Mouse (Mus musculus) heart, postnatal 10 days (tissue): ENCODE results near the gene Snap25. TPM values are rescaled to one million over a fixed set of nuclear protein-coding genes. Genes with fewer than 3 reads are reported as not detected.

Source experiments
- DNase-seq, 2 experiments: peaks; one replicate each; pipeline ENCODE4 v3.0.0; 2021
- intact Hi-C: fragments of 180-260 bp; cut with DNase I; formaldehyde crosslinking; loops from one replicate; pipeline ENCODE4 v1.15.1; 2025
- total RNA-seq, 2 experiments: library from RNA; stranded (reverse); gene quantifications; 2 replicates each; pipeline ENCODE4 v1.2.3; 2021

Snap25 gene
- total RNA-seq, 2 experiments from 2014 or later = 0.19 TPM; not detected in 1

DNA sequence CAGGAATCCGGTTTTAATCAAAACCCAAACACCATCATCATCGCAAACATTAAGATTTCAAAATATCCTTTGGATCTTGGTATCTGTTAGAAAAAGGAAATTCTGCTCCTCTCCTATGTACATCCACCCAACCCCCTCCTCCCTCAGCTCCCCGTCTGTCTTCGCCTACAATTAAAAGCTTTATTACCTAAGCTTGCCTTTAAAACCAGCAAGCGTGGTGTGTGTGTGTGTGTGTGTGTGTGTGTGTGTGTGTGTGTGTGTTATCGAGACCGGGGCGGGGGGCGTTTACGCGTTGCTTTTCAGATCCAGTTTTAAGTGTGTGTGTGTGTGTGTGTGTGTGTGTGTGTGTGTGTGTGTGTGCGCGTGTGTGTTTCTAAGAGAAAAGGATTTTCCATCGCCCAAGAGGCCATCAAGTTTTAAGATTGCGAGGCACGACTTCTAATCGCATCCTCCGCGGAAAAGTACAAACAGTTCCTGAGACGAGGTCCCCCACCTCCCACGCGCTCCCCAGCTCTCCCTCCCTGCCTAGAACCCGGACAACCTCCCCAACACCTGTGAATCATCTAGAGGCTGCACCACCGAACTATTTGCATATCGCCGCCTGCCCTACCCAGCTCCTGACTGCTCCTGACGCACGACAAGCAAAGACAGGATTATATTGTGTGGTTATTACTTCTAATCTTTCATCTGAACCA lies 1.4 kb upstream of the Snap25 start:
- no peak for DNase-seq
- intact Hi-C loops = loop anchor here (5.0 to 10.0 kb wide), 2 partner anchors 175 to 567 kb away; partner anchors contain the start of gene AL731706.2

DNA sequence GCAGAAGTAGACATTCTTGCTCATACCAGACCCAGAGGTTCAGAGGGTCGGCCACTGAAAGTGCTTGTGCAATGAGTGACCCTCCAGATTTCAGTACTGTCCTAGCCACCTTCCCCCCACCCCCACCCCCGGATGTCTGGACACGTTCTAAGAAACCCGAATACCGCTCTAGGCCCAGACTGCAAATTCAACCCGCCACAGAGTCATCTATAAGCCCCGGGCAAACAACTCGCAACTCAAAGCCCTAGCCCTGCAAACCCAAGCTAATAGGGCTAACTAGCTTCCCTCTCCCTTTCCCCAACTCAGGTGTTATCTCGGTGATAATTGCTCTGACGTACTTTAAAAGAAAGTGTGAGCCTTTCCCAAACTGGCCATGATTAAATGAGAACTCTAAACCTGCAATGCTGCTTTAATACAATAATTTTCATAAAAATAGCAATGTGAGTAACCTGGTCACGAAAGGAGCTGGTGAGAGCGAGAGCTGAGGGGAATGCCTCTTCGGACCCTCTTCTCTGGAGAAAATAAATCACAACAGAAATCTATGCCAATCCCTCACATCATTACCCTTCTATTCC lies 725 bp upstream of the Snap25 start:
- no peak for DNase-seq
- intact Hi-C loops = loop anchor here (5.0 to 10.0 kb wide), 2 partner anchors 175 to 568 kb away; partner anchors contain the start of gene AL731706.2

DNA sequence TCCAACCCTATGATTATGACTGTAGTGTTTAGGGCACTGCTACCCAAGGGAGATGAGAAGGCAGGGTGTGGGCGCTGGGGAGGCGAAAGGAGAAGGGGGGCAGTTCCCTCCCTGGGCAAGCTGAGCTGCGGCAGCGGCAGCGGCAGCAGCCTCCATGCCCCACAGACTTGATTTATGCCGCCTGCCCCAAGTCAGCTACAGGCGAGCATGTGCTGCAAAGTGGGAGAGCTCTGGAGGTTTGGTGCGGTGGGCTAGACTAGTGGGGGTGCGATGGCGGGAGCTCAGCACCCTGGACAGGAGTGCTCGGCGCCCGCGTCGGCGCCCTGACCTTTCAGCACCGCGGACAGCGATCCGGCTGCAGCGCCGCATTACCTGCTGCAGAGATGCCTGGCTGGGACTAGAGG lies 757 bp downstream of the Snap25 start:
- intact Hi-C loops = loop anchor here (5.0 to 10.0 kb wide), 2 partner anchors 173 to 569 kb away; partner anchors contain the start of gene AL731706.2
- peak; percentile 85 to 90 for DNase-seq

GRCm38 (mm10) chr2:136715531-136715930 lies 2.3 kb downstream of the Snap25 start:
- DNase-seq = no peak
- intact Hi-C loops = loop anchor here (10.0 kb wide), 1 partner anchor 571 kb away; no protein-coding TSS in a partner anchor

DNA sequence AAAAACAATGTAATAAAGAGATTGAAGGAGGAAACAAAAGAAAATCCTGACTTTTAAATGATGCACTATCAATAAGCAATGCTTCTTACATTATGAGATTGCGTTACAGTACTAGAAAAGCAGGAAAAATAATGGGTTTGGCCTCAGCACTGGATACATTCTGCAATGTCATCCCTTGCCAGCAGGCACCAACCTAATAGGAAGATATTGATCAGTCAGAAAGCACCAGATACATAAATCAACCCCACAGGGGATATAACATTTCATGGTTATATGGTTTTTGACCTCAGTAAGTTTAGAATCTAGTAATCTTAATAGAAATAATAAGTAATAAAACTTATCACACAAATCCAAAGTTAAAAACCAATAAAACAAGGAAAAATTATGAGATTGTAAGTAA lies 3.1 kb downstream of the Snap25 start:
- no peak for DNase-seq
- intact Hi-C loops = loop anchor here (10.0 kb wide), 1 partner anchor 572 kb away; no protein-coding TSS in a partner anchor

DNA sequence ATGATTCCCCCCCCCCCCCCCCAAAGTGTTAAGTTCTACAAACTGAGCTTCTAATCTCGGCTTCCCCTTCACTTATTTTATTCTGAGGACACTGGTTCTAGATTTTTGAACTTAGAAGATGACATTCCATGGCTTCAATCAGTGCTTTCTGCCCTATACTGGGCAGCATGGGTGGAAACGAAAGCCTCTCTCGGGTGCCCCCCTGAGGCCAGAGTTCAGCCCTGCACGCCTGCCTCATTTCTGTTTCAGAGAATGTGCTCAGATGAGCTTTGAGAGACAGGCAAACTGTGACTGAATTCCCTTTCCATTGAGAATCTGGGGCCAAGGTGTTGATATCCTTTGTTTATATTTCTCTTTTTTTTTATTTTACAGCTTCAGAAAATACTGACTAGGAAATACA lies 7.0 kb downstream of the Snap25 start:
- intact Hi-C loops = loop anchor here (1.0 kb wide), 1 partner anchor 235 kb away; no protein-coding TSS in a partner anchor
- DNase-seq = peak; percentile 57 to 72

DNA sequence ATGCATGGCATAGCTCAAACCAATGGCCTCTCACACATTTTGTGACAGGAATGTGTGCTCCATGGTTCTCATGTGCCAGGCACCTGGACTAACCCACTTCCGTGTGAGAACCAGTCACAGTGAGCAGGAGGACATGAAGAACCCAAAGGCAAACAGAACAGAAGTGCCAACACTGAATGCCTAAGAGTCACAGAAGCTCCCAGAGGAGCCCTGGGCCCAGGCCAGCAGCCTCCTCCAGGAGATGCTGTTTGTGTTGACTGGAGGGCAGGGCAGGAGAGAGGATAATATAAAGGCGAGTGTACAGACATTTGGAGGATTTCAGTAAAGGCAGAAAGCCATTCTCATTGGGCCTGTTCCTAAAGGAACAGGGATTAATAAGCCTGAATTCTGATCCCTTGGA lies 25.0 kb downstream of the Snap25 start:
- intact Hi-C loops = no loop called here
- DNase-seq = no peak

- intact Hi-C loops = no loop called here
- DNase-seq = no peak
Observed at GRCm38 (mm10) chr2:136742230-136742629, 29.0 kb downstream of the Snap25 start.

DNA sequence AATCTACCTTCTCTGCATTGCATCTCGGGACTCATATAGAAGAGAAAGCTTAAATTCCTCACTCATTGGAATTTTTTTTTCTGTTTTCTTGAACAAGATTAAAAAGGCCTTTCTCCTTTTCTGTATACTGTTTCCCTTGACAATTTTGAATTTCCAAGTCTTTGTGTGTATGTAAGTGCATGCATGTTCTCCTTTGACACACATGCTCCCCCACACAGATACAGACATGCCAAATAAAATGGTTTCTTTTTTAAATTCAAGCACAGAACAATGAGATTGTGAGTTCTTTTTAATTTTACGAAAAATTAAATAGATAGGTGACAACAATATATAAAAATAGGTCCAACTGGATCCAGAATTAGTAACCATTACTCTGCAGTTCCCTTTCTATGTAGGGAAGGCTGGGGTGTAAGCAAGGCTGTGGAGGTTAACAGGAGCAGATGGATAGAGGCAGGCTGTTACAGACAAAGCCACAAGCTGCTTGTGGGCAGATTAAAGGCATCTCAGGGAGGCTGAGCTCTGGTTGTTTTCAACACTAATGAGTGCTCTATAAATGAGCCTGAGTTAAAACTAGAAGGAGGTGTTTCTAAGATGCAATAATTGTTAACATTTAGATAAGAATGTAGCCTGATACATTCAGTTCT lies 31.6 kb downstream of the Snap25 start:
- intact Hi-C loops = no loop called here
- no peak for DNase-seq

DNA sequence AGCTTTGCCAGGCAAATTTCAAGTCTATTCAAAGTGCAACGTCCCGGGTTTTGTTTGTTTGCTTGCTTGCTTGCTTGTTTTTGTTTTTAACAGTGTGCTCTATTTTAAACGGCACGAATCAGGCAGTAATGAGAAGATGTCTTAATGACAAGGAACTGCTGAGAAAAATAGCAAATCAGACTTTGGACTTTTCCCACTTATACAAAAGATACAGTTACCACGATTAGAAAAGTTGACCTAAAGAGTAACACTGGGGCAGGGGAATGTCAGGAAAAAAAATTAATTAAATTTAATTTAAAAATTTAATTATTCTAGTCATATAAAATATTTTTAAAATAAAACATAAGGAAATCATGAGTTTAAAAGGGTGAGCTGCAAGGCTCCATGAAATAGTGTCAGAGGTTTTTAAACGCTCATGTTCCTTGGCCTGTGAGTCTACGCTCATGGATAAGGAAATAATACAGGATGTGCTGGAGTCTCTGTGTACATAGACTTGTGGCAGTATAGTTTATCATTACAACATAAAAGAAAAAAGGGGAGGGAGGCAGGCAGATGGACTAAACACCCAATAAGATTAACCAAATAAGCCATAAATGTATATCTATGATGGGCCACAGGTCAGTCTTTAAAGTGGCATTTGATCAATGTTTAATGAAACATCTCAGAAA lies 32.2 kb downstream of the Snap25 start:
- intact Hi-C loops = no loop called here
- no peak for DNase-seq

GRCm38 (mm10) chr2:136753682-136754081 lies 40.4 kb downstream of the Snap25 start:
- DNase-seq = peak; percentile 13 to 32
- intact Hi-C loops = no loop called here

- DNase-seq = no peak
- intact Hi-C loops = no loop called here
Observed at GRCm38 (mm10) chr2:136758809-136759551, 45.7 kb downstream of the Snap25 start.

GRCm38 (mm10) chr2:136778156-136778555 lies 64.9 kb downstream of the Snap25 start:
- intact Hi-C loops = no loop called here
- DNase-seq = peak; percentile 17 to 18

- intact Hi-C loops = no loop called here
- no peak for DNase-seq
Observed at GRCm38 (mm10) chr2:136778674-136779073, 65.4 kb downstream of the Snap25 start.

DNA sequence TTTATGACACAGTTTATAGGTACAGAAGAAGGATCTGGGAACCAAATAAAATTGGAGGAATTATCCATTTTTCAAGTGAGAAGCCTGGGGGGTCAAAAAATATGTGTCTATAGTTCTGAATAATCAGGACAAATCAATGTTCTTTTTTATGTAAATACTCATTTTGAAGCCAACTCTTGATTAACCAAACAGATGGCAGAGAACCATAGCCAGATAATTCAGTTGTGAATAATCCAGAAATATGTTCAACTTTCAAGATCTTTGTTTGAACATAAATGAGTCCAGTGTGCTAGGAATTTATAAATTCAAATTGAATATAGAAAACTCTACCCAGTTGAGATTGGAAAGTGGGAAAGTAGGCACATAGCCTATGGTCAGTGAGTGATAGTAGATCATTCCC lies 67.0 kb downstream of the Snap25 start:
- no peak for DNase-seq
- intact Hi-C loops = no loop called here

DNA sequence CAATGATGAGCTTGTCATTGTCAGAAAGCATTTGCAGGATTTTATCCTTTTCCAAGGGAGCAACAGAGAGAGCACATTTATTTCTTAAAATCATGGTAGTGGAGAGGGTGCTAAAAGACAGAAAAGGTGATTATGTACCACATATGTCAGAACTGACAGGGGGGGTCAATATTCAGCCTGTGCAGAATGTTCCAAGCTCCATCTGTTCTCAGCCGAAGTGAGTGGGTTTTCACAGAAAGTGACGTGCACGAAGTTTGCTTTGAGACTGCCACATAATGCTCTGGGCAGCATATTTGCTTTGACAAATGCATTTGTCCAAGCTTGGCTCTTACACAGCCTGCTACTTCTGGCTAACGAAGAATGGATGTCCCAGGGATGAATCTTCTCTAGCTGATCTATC lies 71.1 kb downstream of the Snap25 start:
- no peak for DNase-seq

DNA sequence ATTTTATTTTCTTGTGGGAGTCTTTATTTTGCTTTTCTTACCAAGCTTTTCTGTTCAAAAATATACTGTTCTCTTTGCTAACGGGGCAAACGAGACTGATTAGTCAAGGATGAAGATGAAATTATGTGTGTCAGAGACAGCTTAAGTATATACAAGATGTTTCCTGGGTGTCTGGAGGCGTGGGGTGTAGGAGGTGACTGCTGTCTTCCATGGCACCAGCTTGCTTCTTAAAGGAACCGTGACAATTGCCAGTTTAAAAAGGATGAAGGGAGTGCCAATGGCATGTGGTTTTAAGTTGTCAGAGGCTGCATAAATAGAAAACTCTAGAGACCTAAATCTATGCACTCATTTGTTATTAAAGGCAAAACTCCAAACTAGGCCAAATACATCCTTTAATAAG lies 75.1 kb downstream of the Snap25 start:
- intact Hi-C loops = no loop called here
- DNase-seq = no peak

More for the DNA sequence above, 71.1 kb downstream of the Snap25 start:
- intact Hi-C loops = no loop called here

DNA sequence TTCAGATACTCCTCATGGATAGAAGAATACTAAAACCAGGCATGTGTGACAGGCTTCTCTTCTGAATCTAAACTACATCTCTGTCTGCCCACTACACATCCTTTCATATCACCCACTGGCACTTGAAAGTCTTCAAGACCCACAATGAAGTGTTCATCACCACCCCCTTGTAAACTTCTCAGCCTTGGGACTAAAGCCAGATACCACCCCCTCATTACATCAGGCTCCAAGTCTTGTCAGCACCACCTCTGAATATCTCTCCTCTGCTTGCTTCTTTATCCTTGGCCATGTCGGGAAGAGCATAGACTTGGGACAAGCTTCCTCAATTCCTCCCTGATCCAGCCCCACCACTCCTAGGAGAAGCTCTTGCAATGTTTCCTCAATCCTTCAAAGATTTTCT lies 83.3 kb downstream of the Snap25 start:
- DNase-seq = no peak
- intact Hi-C loops = no loop called here

DNA sequence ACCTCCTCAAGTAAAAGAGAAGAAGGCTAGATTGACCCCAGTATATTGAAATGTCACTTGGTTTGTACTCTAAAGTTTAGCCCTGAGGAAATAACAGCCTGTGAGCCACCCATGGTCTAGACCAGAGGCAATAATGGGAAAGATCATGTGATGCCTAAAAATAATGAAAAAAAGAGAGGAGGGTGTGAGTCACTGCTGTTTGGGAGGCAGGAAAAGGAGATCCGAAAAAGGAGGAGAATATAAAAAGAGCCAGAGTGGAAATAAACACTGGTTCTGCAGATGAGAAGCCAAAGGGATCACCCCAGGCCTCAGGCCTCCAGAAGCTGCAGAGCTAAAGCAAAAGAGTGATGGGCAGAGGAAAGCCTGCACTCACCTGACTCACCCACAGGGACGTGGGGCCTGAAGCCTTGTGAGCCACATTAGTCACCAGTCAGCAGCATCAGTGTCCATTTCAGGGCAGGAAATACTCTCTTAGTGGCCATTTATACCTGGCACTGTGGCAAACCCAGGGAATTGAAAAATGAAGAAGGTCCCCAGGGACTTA lies 85.7 kb downstream of the Snap25 start:
- intact Hi-C loops = no loop called here

DNA sequence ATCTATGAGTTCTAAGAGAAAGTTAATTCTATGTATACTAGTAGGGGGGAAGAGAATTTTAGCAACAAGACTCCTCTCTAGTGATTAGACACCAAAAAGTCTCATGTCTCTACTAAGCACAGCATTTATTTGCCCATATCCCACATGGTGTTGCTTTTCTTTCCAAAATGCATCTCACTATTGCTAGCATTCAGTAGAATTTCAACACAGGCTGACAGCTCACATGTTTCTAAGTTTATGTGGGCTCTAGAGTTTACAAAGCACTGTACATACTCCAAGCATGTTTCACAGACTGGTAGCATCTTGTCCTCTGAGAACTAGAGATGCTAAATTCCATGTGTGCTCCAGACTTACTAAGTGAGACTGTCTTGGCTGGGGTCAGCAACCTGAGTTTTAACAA lies 87.8 kb downstream of the Snap25 start:
- intact Hi-C loops = no loop called here
- DNase-seq = no peak

More for the DNA sequence above, 85.7 kb downstream of the Snap25 start:
- no peak for DNase-seq
